8 mouse cellular contexts compared by ENCODE assay signal in the genomic region with DNA sequence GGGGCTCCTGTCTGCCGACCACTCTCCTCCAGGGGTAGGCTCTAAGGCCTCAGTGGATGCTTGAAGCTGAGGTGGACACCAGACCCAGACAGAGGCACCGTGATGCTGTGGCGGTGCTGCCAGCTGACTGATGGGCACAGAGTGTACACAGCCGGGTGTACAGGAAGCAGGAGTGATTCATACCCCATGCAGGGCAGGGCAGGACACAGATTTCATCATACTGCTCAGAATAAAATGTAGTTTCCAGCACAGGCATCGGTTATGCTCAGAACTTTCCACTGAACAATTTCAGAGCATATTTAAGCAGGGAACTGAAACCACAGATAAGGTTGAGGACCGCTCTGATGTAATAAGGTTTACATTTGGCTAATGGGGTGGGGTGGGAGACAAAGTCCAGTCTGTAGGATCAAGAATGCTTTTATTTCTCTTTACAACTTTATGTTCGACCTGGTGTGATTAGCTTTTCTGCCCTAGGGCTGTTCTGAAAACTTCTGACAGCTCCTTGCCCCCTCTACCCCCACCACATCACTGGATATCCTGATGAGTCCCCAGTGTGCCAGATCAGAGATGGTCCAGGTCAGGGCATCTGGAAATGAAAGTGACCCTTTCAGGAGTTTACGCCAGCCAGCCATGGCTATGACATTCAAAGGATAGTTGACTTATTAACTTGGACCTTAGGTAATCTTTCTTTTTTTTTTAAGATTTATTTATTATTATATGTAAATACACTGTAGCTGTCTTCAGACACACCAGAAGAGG. TPM values are rescaled to one million over a fixed set of nuclear protein-coding genes. Genes with fewer than 3 reads are reported as not detected.
A peak's percentile ranks its signal among the peaks of the same experiment; 100 is the strongest.
DNase-seq lines count a peak whose midpoint lies in the region; ATAC-seq lines count a peak whose summit lies in the region.

No protein-coding gene starts in this region.

- no peaks in the 10 kb centered on the region for H3K9me3 ChIP-seq in midbrain, embryonic 11.5 days (ENCODE audit: control insufficient read depth, low read length)
- no peaks in the 10 kb centered on the region for H3K9me3 ChIP-seq in midbrain, embryonic 16.5 days (replicated peaks; ENCODE audit: control insufficient read depth, low read length, poor library complexity, severe bottlenecking)
- no peaks in the 10 kb centered on the region for H3K9me3 ChIP-seq in forebrain, embryonic 13.5 days (replicated peaks)
- H3K9me3 ChIP-seq in neural tube, embryonic 15.5 days (replicated peaks) = no peaks in the 10 kb centered on the region

- no peak for ATAC-seq in midbrain, embryonic 11.5 days (ENCODE audit: low FRiP score)
- no peak for ATAC-seq in midbrain, embryonic 16.5 days
- no peak for ATAC-seq in forebrain, embryonic 13.5 days
- no peak for ATAC-seq in neural tube, embryonic 15.5 days (ENCODE audit: low FRiP score)

- H3K4me1 ChIP-seq in midbrain, embryonic 11.5 days (ENCODE audit: control insufficient read depth, insufficient read depth, low read length) = peaks cover 13% of the 10 kb centered on the region
- H3K4me1 ChIP-seq in midbrain, embryonic 16.5 days (ENCODE audit: control insufficient read depth, insufficient read depth, low read length) = no peaks in the 10 kb centered on the region; the same call in 1 of the 2 replicates
- peaks cover 8% of the 10 kb centered on the region; the same call in 1 of the 2 replicates for H3K4me1 ChIP-seq in forebrain, embryonic 13.5 days
- peaks cover 6% of the 10 kb centered on the region; the same call in 1 of the 2 replicates for H3K4me1 ChIP-seq in neural tube, embryonic 15.5 days

- no peak overlapping the region for H3K4me3 ChIP-seq in midbrain, embryonic 11.5 days (ENCODE audit: low read depth, low read length)
- no peak overlapping the region for H3K4me3 ChIP-seq in midbrain, embryonic 16.5 days (ENCODE audit: low read depth, low read length)
- no peak overlapping the region for H3K4me3 ChIP-seq in forebrain, embryonic 13.5 days
- H3K4me3 ChIP-seq in neural tube, embryonic 15.5 days (replicated peaks) = no peak overlapping the region

- H3K27ac ChIP-seq in midbrain, embryonic 11.5 days (ENCODE audit: low read depth, low read length) = no peak overlapping the region
- H3K27ac ChIP-seq in midbrain, embryonic 16.5 days (ENCODE audit: low read length) = no peak overlapping the region
- no peak overlapping the region for H3K27ac ChIP-seq in forebrain, embryonic 13.5 days
- no peak overlapping the region for H3K27ac ChIP-seq in neural tube, embryonic 15.5 days (replicated peaks)

- DNase-seq in midbrain, embryonic 11.5 days (ENCODE audit: low spot score, missing footprints) = peak; percentile 83
- peak; percentile 65 to 78 for DNase-seq in adrenal gland, postnatal 36 days
- DNase-seq in kidney, adult 11 months = peak; percentile 40
- peak; percentile 84 for DNase-seq in lung, postnatal 36 days
- DNase-seq in layer of hippocampus, adult 8-10 months (ENCODE audit: low spot score in 2 of 2) = no peak

- 82% methylated on average over 8 of the region's 8 CpGs for WGBS in midbrain, embryonic 11.5 days
- WGBS in midbrain, embryonic 16.5 days = 80% methylated on average over 8 of the region's 8 CpGs
- WGBS in forebrain, embryonic 13.5 days = 90% methylated on average over 8 of the region's 8 CpGs
- WGBS in neural tube, embryonic 15.5 days = 72% methylated on average over 8 of the region's 8 CpGs

- no peaks in the 10 kb centered on the region for H3K36me3 ChIP-seq in midbrain, embryonic 11.5 days (ENCODE audit: control insufficient read depth, insufficient read depth, low read length)
- H3K36me3 ChIP-seq in midbrain, embryonic 16.5 days (ENCODE audit: control insufficient read depth, insufficient read depth, low read length) = no peaks in the 10 kb centered on the region
- no peaks in the 10 kb centered on the region for H3K36me3 ChIP-seq in forebrain, embryonic 13.5 days (ENCODE audit: poor library complexity, severe bottlenecking)
- no peaks in the 10 kb centered on the region for H3K36me3 ChIP-seq in neural tube, embryonic 15.5 days

- no peaks in the 10 kb centered on the region for H3K27me3 ChIP-seq in midbrain, embryonic 11.5 days (ENCODE audit: control insufficient read depth, insufficient read depth, low read length)
- no peaks in the 10 kb centered on the region for H3K27me3 ChIP-seq in midbrain, embryonic 16.5 days (ENCODE audit: control insufficient read depth, insufficient read depth, low read depth, low read length)
- no peaks in the 10 kb centered on the region for H3K27me3 ChIP-seq in forebrain, embryonic 13.5 days
- 0 out of 2 replicates have a peak, but pooled peaks cover 4% of the 10 kb centered on the region for H3K27me3 ChIP-seq in neural tube, embryonic 15.5 days (replicated peaks)

- no peak overlapping the region for H3K9ac ChIP-seq in midbrain, embryonic 11.5 days (ENCODE audit: low read length)
- H3K9ac ChIP-seq in midbrain, embryonic 16.5 days (ENCODE audit: low read depth, low read length) = no peak overlapping the region
- H3K9ac ChIP-seq in forebrain, embryonic 13.5 days = no peak overlapping the region
- no peak overlapping the region for H3K9ac ChIP-seq in neural tube, embryonic 15.5 days (replicated peaks)

- H3K4me2 ChIP-seq in midbrain, embryonic 11.5 days = no peak overlapping the region
- H3K4me2 ChIP-seq in midbrain, embryonic 16.5 days (ENCODE audit: low read length) = no peak overlapping the region
- H3K4me2 ChIP-seq in forebrain, embryonic 13.5 days = no peak overlapping the region
- no peak overlapping the region for H3K4me2 ChIP-seq in neural tube, embryonic 15.5 days

RNA-seq across cellular contexts. Expression of a gene that starts 29.4 kb away (rescaled TPM):
- 0.10 and 0.12 TPM in 2 replicates for polyA plus RNA-seq in midbrain, embryonic 11.5 days (2014; fragmentation: Nextera tagmentation; extraction: Ambion mirVana)
- polyA plus RNA-seq in midbrain, embryonic 16.5 days (2015; fragmentation: Nextera tagmentation; extraction: Ambion mirVana) = not detected in 2 replicates
- not detected for total RNA-seq in adrenal gland, postnatal 36 days (2021)
- not detected in 2 replicates for polyA plus RNA-seq in forebrain, embryonic 13.5 days (2015; fragmentation: Nextera tagmentation; extraction: Ambion mirVana)
- not detected in 2 replicates for polyA plus RNA-seq in neural tube, embryonic 15.5 days (2015; fragmentation: Nextera tagmentation; extraction: Ambion mirVana)
- total RNA-seq in layer of hippocampus, adult 8-10 months (2022) = not detected

Comparison
In these comparisons a context has a peak if more than half of its experiments do, and no peak if none do; other contexts are left out.
1. DNase-seq: peak in midbrain, embryonic 11.5 days (single experiment), adrenal gland, postnatal 36 days (2 of 2), kidney, adult 11 months (single experiment) and lung, postnatal 36 days (single experiment); none in layer of hippocampus, adult 8-10 months (0 of 2).